Mouse (Mus musculus) layer of hippocampus, adult 18-20 months (tissue): ENCODE data around the gene Pramel1. TPM values are rescaled to one million over a fixed set of nuclear protein-coding genes. Genes with fewer than 3 reads are reported as not detected.

Experiments used
- total RNA-seq, 2 experiments: library from RNA; stranded (reverse); gene quantifications; 2 replicates each; pipeline ENCODE4 v1.2.3; 2021

Pramel1 gene
- total RNA-seq, 2 experiments from 2014 or later = not detected

Other genes starting within 250 kb of the Pramel1 start
- gene Prdm2, start 181.4 kb upstream of the Pramel1 start, total RNA-seq = 10 to 100 TPM; 48.5 to 49.5 TPM
- gene Pdpn, start 94.9 kb upstream of the Pramel1 start, total RNA-seq = 10 to 100 TPM; 18.9 to 20.0 TPM
- 1 to 10 TPM in 1 of 2 experiments, under 1 TPM in 1; 0.58 to 1.3 TPM for gene Lrrc38, start 44.7 kb upstream of the Pramel1 start, total RNA-seq
- 10 to 100 TPM; 10.3 to 13.5 TPM for gene Pramef8, start 18.0 kb downstream of the Pramel1 start, total RNA-seq
- gene Oog4, start 55.9 kb downstream of the Pramel1 start, total RNA-seq = not detected
- not detected for gene Gm13043, start 116.9 kb downstream of the Pramel1 start, total RNA-seq
- gene Gm13040, start 141.5 kb downstream of the Pramel1 start, total RNA-seq = not detected
- gene BC080695, start 157.3 kb downstream of the Pramel1 start, total RNA-seq = not detected
- gene Gm13057, start 157.3 kb downstream of the Pramel1 start, total RNA-seq = not detected
- gene Gm13083, start 220.6 kb downstream of the Pramel1 start, total RNA-seq = not detected